Mouse (Mus musculus): ENCODE measurements at regions not wholly inside any gene's neighbourhood (a gene's known extent, or its start where the extent isn't known, plus 50 kb on each side); places are given as distances from the start of the nearest gene placed in this dataset.

- no peak for DNase-seq
These were observed 344.5 kb upstream of the Robo1 start for GRCm38 (mm10) chr16:71963579-71963978.

- DNase-seq: no peak
These were observed 334.3 kb upstream of the Robo1 start for GRCm38 (mm10) chr16:71973811-71974210.

- peak; percentile 3 for DNase-seq
These were observed 310.4 kb upstream of the Robo1 start for GRCm38 (mm10) chr16:71997634-71998278.

DNA sequence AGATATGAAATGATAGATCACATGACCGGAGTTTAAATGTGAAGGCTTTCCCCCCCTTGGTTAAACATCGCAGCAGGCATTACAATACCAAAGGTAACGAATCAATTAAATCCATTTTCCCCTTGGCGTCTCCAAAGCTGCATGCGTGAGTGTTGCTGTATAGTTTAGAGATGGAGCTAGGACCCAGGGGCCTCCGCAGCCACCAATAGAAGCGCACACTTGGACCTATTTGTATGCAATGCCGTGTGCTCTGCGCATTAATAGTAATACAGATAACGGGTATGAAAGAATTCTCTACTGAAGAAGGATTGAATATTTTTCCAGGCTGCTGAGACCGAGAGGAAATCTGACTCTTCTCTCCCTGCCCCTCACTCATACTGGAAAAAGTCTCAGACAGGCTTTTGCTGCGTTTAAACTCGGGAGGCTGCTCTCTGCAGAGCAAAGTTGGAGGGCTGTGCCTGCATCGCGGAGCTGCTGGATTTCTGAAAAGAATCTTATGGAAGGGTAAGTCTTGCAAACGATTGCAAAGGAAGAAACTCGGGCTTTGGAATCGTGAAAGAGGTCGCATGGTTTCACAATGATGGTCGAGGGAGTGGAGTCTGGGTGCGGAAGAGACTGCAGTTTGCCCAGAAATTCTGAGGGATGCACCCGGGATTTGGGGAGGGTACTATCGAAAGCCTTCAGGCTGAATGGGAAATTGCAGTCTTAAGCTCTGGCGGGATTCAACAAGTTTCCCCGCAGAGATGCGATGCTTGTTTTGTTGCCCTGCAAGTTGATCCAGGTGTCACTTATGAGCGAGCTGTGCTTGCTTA is 280.5 kb upstream of the Robo1 start:
- DNase-seq: no peak

DNA sequence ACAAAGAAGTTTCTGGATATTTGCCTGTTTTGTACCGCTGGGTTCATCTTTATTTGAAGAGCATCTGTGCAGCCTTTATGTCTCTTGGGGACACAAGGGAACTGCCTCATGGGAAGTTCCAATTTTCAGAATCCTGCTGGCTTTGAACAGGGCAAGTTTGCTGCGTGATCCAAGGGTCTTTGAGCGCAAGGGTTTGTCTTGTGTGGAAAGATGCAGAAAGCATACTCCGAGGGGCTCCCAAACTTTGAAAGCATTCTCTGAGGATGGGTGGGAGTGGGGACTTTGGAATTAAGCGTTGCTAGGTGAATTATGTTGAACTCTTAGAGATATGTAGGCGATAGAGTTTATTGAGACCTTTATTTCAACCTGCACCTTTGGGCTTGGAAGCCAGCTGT is 279.9 kb upstream of the Robo1 start:
- DNase-seq: no peak

- DNase-seq: no peak
These were observed 279.3 kb upstream of the Robo1 start for GRCm38 (mm10) chr16:72028798-72029197.

DNA sequence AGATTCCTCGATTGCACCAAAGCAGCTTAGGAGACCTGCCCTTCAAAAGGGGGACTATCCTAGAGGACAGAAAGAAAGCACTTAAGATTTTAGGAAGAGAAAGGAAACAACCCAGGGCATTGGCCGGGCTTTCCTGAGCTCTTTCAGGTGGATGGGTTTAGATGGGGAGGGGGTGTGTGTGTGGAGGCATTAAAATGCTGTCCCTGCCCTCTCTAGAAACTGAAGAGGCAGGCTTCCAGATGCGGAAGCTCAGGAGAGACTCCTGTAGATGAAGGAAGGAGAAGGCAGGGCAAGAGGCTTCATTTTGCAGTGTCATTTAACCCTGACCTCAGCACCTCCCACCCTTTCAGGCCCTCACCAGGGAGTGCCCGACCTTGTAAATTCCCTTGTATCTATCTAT is 278.8 kb upstream of the Robo1 start:
- DNase-seq: no peak

DNA sequence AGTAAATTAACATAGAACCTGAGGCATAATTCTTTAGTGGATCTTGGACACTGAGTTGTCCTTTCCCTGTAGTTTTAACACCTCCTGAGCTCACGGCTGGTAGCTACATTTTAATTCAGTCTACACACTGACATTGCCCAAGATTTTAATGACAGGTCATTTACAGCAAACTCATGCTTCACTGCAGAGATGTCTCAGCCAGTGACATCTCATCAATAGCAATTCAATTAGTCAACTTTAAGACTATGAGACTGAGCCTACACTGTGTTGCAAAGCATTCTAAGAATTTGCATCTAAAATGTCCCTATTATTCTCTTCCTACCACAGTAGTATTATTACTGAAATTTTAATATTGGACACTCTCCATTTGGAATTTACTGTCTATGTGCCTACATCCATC is 239.9 kb upstream of the Robo1 start:
- no peak for DNase-seq

DNA sequence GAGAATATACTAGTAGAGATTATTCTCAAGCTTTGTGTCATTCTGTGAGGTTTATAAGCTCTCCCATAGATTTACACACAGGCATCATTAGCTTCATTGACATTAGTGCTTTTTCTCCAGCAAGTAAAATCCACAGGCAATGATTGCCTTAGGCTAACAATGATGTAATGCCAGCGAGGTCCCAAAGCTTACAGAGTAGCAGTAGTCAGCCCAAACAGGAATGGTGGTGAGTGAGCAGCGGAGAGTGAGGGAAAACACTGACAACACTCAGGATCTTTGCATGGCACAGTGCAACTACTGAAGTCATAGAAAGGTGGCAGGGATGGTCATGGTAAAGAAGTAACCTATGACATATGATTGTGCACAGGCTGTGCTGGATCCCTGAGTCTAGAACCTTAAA is 238.5 kb upstream of the Robo1 start:
- no peak for DNase-seq

DNA sequence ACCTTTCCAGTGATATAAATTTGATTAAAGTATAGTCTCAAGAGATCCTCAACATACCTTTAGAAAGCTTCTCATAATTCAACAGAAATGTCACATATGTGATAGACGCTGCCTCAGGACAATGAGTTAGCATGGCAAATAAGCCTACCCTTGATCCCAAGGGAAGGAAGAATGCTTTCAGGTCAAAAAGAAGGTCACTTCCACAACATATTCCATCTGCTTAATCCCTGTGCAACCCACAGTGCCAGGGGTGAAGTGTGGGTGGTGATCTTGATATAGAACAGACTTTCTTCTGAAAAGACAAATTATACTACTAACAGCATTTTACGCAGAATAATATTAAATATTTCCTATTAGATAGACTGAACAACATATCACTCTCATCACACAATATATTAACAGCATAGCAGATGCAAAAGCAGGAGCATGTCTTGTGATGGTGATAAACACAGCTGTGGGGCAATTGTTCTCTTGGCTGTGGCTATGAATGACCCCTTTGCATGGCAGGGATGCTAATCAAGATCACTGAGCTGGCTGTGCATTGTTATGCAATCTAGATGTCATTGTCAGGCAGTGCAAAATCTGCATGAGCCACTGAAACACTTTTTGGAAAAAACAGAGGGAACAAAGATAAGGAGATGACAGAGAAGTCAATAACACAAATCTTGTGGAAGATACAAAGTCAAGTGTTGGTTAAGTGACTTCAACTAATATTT is 236.2 kb upstream of the Robo1 start:
- peak; percentile 6 for DNase-seq

GRCm38 (mm10) chr16:72085181-72085580 is 222.9 kb upstream of the Robo1 start:
- no peak for DNase-seq

DNA sequence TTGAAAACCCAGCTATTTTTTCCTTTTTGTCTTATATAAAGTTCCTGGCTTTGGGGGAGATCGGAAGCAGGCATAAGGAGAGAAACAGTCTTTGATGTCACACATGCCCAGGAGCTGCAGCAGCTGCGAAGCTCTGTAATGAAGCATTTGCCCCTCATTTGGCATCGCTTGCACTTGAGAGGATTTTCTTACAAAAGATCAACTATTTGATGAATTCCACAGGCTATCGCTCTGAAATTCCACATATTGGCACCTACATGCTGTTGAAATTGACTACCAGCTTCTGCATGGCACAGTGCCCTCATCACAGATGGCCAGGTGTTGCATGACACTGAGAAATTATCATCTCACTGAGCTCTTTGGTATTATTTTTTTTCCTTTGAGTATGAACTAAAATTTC is 220.1 kb upstream of the Robo1 start:
- DNase-seq: no peak

GRCm38 (mm10) chr16:72088916-72089315 is 219.2 kb upstream of the Robo1 start:
- DNase-seq: no peak
